Mouse (Mus musculus): ENCODE results near the gene Tmem217. TPM values are rescaled to one million over a fixed set of nuclear protein-coding genes. Genes with fewer than 3 reads are reported as not detected.

Tmem217 gene
- polyA plus RNA-seq, 1 experiment = not detected

- no peaks in the 10 kb centered on the region for H3K36me3 ChIP-seq (ENCODE audit: control insufficient read depth, insufficient read depth)
- no peak overlapping the region for H3ac ChIP-seq (ENCODE audit: control insufficient read depth, insufficient read length)
- no peak overlapping the region for H3K4me3 ChIP-seq
- no peak for TF ChIP-seq E2F4 (IDR thresholded peaks at IDR 0.05; ENCODE audit: insufficient read depth)
- TF ChIP-seq MYOD1 (IDR thresholded peaks at IDR 0.05; ENCODE audit: control insufficient read depth in 1 of 3, insufficient read length in 2 of 3, low read depth in 2 of 3) = no peak
- no peak for TF ChIP-seq CEBPB (IDR thresholded peaks at IDR 0.05; ENCODE audit: insufficient read depth, poor library complexity, severe bottlenecking)
- no peak for TF ChIP-seq POLR2AphosphoS2 (IDR thresholded peaks at IDR 0.05; ENCODE audit: insufficient read length, low read depth)
- TF ChIP-seq POLR2A (IDR thresholded peaks at IDR 0.05; ENCODE audit: insufficient read length, low read depth) = no peak
- TF ChIP-seq REST (IDR thresholded peaks at IDR 0.05; ENCODE audit: insufficient read depth, insufficient read length) = no peak
- TF ChIP-seq TCF12 (IDR thresholded peaks at IDR 0.05; ENCODE audit: insufficient read depth, poor library complexity, severe bottlenecking) = no peak
- no peak for TF ChIP-seq TCF3 (IDR thresholded peaks at IDR 0.05; ENCODE audit: insufficient read length, low read depth)
- TF ChIP-seq USF1 (IDR thresholded peaks at IDR 0.05; ENCODE audit: low read depth) = no peak
- TF ChIP-seq MYOG (IDR thresholded peaks at IDR 0.05; ENCODE audit: control insufficient read depth in 1 of 3, insufficient read depth in 1 of 3, insufficient read length in 2 of 3, low read depth in 2 of 3) = no peak
- TF ChIP-seq SRF (IDR thresholded peaks at IDR 0.05; ENCODE audit: control insufficient read depth, insufficient read length, low read depth) = no peak
- peaks cover 18% of the 10 kb centered on the region for H3K79me2 ChIP-seq (ENCODE audit: control insufficient read depth, insufficient read depth)
- no peaks in the 10 kb centered on the region for H3K27me3 ChIP-seq (ENCODE audit: control insufficient read depth, insufficient read depth, insufficient read length)
- no peak overlapping the region for H3K4me2 ChIP-seq (ENCODE audit: low read depth)
These were observed 3.7 kb downstream of the Tmem217 start for GRCm38 (mm10) chr17:29548494-29548893.

GRCm38 (mm10) chr17:29545241-29545640 is 6.9 kb downstream of the Tmem217 start:
- peaks cover 3% of the 10 kb centered on the region for H3K79me2 ChIP-seq (ENCODE audit: control insufficient read depth, insufficient read depth)
- no peak for TF ChIP-seq MAX (IDR thresholded peaks at IDR 0.05; ENCODE audit: low read depth)
- no peak for TF ChIP-seq MYOD1 (IDR thresholded peaks at IDR 0.05; ENCODE audit: control insufficient read depth in 1 of 3, insufficient read length in 2 of 3, low read depth in 2 of 3)
- TF ChIP-seq MYOG (IDR thresholded peaks at IDR 0.05; ENCODE audit: control insufficient read depth in 1 of 3, insufficient read depth in 1 of 3, insufficient read length in 2 of 3, low read depth in 2 of 3) = no peak
- no peak for TF ChIP-seq REST (IDR thresholded peaks at IDR 0.05; ENCODE audit: insufficient read depth, insufficient read length)
- H3K4me2 ChIP-seq (ENCODE audit: low read depth) = no peak overlapping the region
- H3K36me3 ChIP-seq (ENCODE audit: control insufficient read depth, insufficient read depth) = no peaks in the 10 kb centered on the region
- H3K4me3 ChIP-seq = no peak overlapping the region
- no peak overlapping the region for H3ac ChIP-seq (ENCODE audit: control insufficient read depth, insufficient read length)
- H3K27me3 ChIP-seq (ENCODE audit: control insufficient read depth, insufficient read depth, insufficient read length) = no peaks in the 10 kb centered on the region

- no peak overlapping the region for H3ac ChIP-seq (ENCODE audit: control insufficient read depth, insufficient read length)
- TF ChIP-seq MYOD1 (IDR thresholded peaks at IDR 0.05; ENCODE audit: control insufficient read depth in 1 of 3, insufficient read length in 2 of 3, low read depth in 2 of 3) (no peak), TCF12 (IDR thresholded peaks at IDR 0.05; ENCODE audit: insufficient read depth, poor library complexity, severe bottlenecking) (no peak), POLR2A (IDR thresholded peaks at IDR 0.05; ENCODE audit: insufficient read length, low read depth) (no peak), TCF3 (IDR thresholded peaks at IDR 0.05; ENCODE audit: insufficient read length, low read depth) (no peak), MYOG (IDR thresholded peaks at IDR 0.05; ENCODE audit: control insufficient read depth in 1 of 3, insufficient read depth in 1 of 3, insufficient read length in 2 of 3, low read depth in 2 of 3) (no peak), USF1 (IDR thresholded peaks at IDR 0.05; ENCODE audit: low read depth) (no peak), REST (IDR thresholded peaks at IDR 0.05; ENCODE audit: insufficient read depth, insufficient read length) (no peak), MAX (IDR thresholded peaks at IDR 0.05; ENCODE audit: low read depth) (no peak)
- no peaks in the 10 kb centered on the region for H3K27me3 ChIP-seq (ENCODE audit: control insufficient read depth, insufficient read depth, insufficient read length)
- no peaks in the 10 kb centered on the region for H3K79me2 ChIP-seq (ENCODE audit: control insufficient read depth, insufficient read depth)
- no peak overlapping the region for H3K4me2 ChIP-seq (ENCODE audit: low read depth)
- no peaks in the 10 kb centered on the region for H3K36me3 ChIP-seq (ENCODE audit: control insufficient read depth, insufficient read depth)
- H3K4me3 ChIP-seq = no peak overlapping the region
These were observed 8.1 kb downstream of the Tmem217 start for GRCm38 (mm10) chr17:29544064-29544463.

- no peak overlapping the region for H3ac ChIP-seq (ENCODE audit: control insufficient read depth, insufficient read length)
- TF ChIP-seq POLR2AphosphoS2 (IDR thresholded peaks at IDR 0.05; ENCODE audit: insufficient read length, low read depth) (no peak), SRF (IDR thresholded peaks at IDR 0.05; ENCODE audit: control insufficient read depth, insufficient read length, low read depth) (no peak), MYOG (IDR thresholded peaks at IDR 0.05; ENCODE audit: control insufficient read depth in 1 of 3, insufficient read depth in 1 of 3, insufficient read length in 2 of 3, low read depth in 2 of 3) (no peak), TCF3 (IDR thresholded peaks at IDR 0.05; ENCODE audit: insufficient read length, low read depth) (no peak), MAX (IDR thresholded peaks at IDR 0.05; ENCODE audit: low read depth) (no peak), CEBPB (IDR thresholded peaks at IDR 0.05; ENCODE audit: insufficient read depth, poor library complexity, severe bottlenecking) (no peak), REST (IDR thresholded peaks at IDR 0.05; ENCODE audit: insufficient read depth, insufficient read length) (no peak), E2F4 (IDR thresholded peaks at IDR 0.05; ENCODE audit: insufficient read depth) (no peak), USF1 (IDR thresholded peaks at IDR 0.05; ENCODE audit: low read depth) (no peak)
These were observed 9.1 kb downstream of the Tmem217 start for GRCm38 (mm10) chr17:29542831-29543690.

GRCm38 (mm10) chr17:29541419-29541818 is 10.8 kb downstream of the Tmem217 start:
- Histone ChIP-seq H3K27me3 (ENCODE audit: control insufficient read depth, insufficient read depth, insufficient read length) (no peaks in the 10 kb centered on the region), H3ac (ENCODE audit: control insufficient read depth, insufficient read length) (no peak overlapping the region), H3K4me3 (no peak overlapping the region), H3K36me3 (ENCODE audit: control insufficient read depth, insufficient read depth) (no peaks in the 10 kb centered on the region), H3K79me2 (ENCODE audit: control insufficient read depth, insufficient read depth) (no peaks in the 10 kb centered on the region), H3K4me2 (ENCODE audit: low read depth) (peak overlapping the region; percentile 55)
- TF ChIP-seq MYOG (IDR thresholded peaks at IDR 0.05; ENCODE audit: control insufficient read depth in 1 of 3, insufficient read depth in 1 of 3, insufficient read length in 2 of 3, low read depth in 2 of 3) = peak in 2 of 3 experiments; percentile 58 to 61
- TF ChIP-seq CEBPB (IDR thresholded peaks at IDR 0.05; ENCODE audit: insufficient read depth, poor library complexity, severe bottlenecking) = no peak

More at GRCm38 (mm10) chr17:29542831-29543690, 9.1 kb downstream of the Tmem217 start:
- Histone ChIP-seq H3K4me2 (ENCODE audit: low read depth) (no peak overlapping the region), H3K27me3 (ENCODE audit: control insufficient read depth, insufficient read depth, insufficient read length) (no peaks in the 10 kb centered on the region), H3K4me3 (no peak overlapping the region), H3K36me3 (ENCODE audit: control insufficient read depth, insufficient read depth) (no peaks in the 10 kb centered on the region), H3K79me2 (ENCODE audit: control insufficient read depth, insufficient read depth) (no peaks in the 10 kb centered on the region)

Measured in myocyte (in vitro differentiated cells).